Mouse (Mus musculus) ES-Bruce4 (cell line): ENCODE data around the gene Ccdc85c.

ENCODE experiments used
- CTCF ChIP-seq: IDR thresholded peaks from one replicate; pipeline ENCODE4 v1.8.1; 2011; ENCODE audit warnings: low read depth, low read length
- POLR2A ChIP-seq: IDR thresholded peaks from one replicate; pipeline ENCODE4 v1.8.1; 2011; ENCODE audit warnings: low read length; ENCODE audit not compliant: insufficient read depth

DNA sequence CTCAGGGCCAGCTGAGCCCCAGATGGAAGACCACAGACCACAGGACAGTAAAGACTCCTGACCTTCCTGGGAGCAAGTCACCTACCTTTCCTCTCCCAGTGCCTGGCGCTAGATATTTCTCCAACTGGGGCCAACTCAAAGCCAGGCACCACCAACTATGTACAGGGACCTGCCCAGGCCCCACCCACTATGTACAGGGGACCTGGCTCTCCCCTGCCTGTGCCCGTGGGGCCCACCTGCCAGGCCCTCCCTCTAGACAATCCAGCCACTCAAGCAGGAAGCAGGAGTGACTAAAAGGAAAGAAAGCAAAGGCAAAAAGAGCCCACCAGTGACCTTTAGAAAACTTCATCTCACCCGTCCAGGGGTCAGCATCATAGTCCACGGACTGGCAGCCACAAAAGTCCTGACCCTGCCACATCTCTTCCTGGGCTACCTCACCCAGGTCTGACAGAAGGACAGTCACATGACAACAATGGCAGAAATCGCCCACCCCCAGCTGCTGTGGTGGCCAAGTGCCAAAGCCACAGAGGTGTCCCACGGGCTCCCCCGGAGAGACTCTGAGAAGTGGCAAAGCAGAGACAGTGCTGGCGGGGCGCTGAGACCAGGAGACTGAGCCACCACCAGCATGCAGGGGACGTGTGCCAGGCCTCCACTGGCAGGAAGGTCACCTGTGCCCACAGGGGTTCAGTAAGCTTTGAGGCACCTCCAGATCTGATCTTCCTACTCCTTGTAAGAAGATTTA is 28.3 kb downstream of the Ccdc85c start:
- TF ChIP-seq CTCF (no peak), POLR2A (no peak)
